Mouse (Mus musculus) layer of hippocampus, postnatal 25 days (tissue): ENCODE data around the gene Slc23a2. TPM values are rescaled to one million over a fixed set of nuclear protein-coding genes. Genes with fewer than 3 reads are reported as not detected.
A peak's percentile ranks its signal among the peaks of the same experiment; 100 is the strongest.

Experiments
- DNase-seq, 2 experiments: peaks; one replicate each; pipeline ENCODE4 v3.0.0; 2022; ENCODE audit warnings: mixed read lengths in 2 of 2, low spot score in 1 of 2; ENCODE audit errors: extremely low spot score in 1 of 2
- total RNA-seq, 2 experiments: library from RNA; stranded (reverse); gene quantifications; 2 replicates each; pipeline ENCODE4 v1.2.3; 2021

Slc23a2 gene
- 10 to 100 TPM; 90.9 to 94.0 TPM for total RNA-seq

DNA sequence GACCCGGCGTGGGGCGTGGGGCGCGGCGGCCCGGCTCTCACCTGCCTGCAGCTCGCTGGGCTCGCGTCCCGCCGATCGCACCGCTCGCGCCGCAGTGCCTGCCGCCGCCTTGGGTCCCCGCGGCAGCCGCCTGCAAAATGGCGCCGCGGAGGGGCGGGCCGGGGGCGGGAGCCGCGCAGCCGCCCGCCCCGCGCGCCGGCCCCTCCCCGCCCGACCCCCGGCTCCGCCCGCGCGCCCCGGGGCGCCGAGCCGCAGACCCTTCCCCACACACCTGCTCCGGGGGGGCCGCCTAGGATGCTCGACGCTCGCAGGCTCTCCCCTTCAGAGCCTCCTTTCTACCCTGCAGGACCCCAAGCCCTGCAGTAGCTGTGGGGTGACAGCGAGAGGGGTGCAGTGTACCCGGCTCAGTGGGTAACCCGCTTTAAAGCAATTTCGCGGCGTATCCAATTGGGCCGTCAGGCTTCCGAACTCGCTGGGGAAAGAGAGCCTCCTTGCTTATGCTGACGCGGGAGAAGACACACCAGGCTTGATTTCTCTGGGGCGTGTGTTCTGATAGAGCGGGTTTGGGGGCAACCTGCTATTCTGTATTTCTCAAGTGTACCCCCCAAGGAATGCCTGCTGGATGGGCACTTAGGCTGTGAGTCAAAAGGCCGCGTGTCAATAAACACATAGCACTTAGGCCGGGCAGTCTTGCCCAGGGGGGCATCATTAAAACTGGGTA, at the start of gene Slc23a2:
Slc23a2 (minus strand) TSS at position 138 of the 721 bp plus-strand sequence.
- peak; percentile 30 to 38 for DNase-seq

DNA sequence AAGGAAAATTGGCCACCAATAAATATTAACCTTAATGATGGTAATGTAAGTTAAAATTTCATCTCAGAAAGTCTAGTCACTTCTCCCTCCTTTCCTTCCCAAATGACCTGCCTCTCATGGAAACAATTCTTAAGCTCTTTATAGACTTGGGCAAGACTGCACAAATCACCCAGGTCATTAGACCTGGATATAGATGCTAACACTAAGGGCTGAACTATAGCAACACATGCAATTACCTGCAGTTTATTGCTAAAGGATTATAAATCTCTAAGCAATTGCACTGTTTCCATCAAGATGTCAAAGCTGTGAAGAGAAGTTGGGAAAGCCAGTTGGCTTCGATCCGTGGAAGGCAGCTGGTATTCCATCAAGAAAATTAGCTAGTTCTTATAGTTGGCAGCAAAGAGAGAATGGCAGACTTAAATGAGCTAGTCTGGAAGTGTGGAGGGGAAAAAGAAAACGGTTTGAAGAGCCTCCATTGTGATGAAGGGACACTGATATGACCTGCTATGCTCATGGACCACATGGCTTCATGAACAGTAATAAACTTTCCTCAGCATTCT, 45.8 kb upstream of the Slc23a2 start:
- no peak for DNase-seq

DNA sequence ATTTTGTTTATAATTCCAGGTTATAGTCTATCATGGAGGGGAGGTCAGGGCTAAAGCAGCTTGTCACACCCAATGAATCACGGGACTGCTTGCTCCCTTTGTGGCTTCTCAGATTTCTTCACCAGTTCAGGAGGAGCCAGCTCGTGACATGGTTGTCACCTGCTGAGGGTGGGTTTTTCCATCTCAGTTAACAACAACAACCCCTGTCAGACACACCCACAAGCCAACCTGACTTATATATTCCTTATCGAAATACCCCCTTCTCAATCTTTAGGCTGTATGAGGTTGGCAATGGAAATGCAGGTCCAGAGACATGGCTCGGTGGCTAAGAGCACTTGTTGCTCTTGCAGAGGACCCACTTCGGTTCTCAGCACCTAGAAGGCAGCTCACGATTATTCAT, 39.0 kb upstream of the Slc23a2 start:
- no peak for DNase-seq

DNA sequence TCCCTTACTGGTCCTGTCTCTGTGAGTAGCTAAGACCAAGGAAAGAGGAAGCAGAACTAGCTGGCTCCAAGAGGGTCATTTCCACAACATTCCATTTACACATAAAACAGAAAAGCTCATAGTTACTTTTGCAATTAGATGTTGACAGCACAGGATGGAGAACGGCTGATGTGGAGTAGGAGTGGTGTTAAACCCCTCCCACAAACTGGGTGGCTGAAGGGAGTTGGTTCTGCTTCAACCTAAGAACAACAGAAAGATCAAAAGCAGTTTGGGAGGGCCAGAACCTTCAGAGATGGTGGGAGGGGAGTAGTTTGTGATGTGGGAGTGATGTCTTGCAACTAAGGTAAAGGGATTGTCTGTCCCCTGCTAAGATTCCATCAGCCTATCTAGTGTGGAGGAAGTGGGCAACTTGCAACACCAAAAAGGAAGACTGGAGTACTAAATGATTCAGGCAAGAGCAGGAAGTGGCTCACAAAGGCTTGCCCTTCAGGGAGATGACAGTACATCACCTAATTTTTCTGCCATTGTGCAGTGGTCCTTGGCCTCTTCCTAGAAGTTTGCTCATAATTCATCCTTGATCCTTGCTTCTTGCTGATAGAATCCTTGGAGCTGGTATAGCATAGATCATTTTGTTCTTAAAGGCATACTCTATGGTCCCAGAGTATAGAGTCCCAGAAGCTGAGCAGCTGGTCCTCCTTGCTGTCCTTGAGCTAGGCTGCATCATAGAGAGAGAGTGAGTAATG, 35.7 kb upstream of the Slc23a2 start:
- DNase-seq: no peak

DNA sequence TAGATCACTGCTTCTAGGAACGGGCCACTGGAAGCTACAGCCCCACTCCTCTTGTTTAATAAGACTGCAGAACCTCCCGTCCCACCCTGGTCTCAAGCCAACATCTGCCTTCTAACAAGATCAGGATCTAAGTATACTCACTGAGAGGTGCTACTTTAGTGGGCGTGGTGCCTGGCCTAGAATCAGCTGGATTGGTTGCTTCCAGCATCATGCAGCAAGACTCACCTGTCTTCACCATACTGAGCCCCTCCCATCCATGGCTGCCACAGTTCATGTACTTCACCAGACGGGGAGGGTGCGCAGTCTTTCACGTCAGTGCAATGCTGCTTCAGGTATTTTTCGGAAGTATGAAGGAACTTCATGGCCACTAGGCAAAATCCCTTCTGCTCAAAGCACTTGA, 34.5 kb upstream of the Slc23a2 start:
- no peak for DNase-seq

DNA sequence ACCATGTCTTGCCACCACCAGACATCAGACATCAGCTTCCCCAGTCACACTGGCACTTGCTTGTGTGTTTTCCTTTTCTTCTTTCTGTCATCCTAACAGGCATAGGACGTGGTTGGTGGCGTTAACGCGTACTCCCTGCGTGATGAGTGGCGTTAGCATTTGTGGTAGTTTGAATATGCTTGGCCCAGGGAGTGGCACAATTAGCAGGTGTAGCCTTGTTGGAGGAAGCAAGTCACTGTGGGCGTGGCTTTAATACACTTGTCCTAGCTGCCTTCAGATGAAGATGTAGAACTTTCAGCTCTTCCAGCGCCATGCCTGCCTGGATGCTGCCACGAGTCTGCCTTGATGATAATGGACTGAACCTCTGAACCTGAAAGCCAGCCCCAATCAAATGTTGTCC, 32.5 kb upstream of the Slc23a2 start:
- DNase-seq: no peak

DNA sequence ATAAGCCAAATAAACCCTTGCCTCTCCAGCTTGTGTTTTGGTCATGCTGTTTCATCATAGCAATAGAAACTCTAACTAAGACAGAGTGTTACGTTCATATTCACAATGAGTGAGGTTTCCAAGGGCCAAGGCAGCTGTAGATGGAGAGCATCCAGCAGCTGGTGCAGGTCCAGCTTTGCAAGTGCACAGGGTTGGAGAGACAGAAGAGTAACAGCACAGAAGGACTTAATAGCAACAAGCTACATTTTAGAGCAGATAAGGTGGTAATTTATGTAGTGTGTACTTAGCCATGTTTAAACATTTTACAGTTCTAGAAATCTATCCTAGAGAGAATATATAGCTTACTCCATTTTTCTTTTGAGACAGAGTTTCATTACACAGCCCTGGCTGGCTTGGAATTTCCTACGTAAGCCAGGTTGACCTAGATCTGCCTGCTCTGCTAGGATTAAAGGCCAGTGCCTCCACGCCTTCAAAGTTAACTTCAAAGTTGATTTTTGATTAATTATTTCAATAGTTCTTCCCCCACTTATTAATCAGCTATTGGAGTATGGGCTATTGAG, 31.5 kb upstream of the Slc23a2 start:
- no peak for DNase-seq

DNA sequence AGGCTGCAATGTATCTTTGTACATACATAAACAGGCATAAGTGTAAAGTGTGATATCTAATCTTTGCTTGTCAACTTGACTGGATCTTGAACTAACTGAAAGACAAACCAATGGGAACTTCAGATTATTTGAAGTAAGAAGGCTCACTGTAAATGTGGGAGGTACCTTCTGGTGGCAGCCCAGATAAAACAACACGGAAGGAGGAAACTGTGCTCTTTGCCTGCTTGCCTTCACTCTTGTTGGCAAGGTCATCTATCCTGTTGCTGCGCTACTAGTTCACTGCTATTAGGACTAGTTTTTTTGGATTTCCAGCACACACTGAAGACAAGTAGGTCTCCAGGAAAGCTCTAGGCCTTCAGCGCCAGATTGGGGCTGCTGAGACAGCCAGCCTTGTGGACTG, 29.1 kb upstream of the Slc23a2 start:
- DNase-seq: no peak

DNA sequence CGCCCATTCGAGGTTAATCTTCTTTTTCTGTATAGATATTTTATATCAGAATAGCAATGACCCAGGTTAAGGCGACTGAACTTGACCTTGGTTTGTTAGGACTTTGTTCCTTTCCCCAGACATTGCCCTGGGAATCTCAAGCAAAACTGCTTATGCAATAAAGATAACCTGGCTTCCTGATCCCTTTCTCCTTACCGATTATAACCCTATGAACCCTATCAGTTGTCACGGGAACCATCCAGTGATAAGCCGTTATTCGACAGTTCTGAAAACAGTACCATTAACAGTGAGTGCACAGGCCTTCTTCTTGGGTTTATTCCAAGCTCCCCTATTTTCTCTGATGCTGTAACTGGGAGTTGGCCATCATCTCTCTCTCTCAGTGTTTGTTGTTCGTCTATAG, 27.0 kb upstream of the Slc23a2 start:
- DNase-seq: no peak

DNA sequence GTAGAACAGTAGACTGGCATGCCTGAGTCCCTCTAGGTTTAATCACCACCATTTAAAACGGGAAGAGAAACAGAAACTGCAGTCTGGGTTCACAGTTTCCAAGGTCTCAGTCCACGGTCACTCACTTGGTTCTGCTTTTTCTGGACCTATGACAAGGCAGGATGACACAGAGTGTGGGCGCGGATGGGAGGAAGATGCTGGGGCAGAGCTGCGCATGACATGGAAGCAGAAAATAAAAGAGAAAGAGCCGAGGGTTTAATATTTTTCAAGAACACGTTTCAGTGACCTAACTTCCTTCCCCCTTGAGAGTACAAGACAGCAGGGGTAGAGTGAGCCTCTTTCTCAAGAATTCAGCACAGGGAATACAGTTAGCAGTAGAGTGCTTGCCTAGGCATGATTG, 24.2 kb upstream of the Slc23a2 start:
- DNase-seq: no peak

DNA sequence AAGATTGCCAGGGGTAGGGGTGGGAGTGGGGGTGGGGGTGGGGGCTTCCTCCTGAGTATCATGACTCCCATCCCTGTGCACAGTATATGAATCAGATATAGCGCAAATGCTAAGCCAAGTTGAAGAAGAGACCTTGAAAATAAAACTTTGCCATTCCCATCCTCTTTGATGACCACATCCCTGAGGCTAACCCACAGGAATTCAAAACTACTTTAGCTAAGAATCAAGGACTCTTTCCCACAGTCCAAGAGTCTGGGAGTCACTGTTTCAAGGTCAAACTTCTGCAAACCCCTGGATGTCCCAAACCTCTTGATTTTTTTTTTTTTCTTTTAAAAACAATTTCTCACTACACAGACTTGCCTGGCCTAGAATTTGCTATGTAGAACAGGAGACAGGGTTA, 18.7 kb upstream of the Slc23a2 start:
- DNase-seq: no peak

DNA sequence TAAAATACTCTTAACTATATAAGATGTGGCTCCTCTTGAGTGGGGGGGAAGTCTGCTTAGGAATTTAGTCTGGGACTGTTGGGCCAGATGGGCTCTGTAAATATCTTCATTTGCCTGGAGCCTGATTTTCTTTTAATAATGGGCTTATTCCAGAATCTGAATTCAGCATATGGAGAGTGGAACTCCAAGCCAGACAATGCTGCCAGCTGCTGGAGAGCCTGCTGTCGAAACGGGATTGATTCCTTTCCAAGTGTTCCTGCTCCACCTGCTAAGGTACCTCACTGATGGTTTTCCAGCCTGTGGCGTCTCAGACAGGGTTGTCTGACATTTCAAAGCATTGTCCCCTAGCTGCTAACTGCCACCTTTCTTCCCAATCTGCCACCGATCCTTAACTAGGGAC, 12.6 kb upstream of the Slc23a2 start:
- peak in 1 of 2 experiments; percentile 40 for DNase-seq

DNA sequence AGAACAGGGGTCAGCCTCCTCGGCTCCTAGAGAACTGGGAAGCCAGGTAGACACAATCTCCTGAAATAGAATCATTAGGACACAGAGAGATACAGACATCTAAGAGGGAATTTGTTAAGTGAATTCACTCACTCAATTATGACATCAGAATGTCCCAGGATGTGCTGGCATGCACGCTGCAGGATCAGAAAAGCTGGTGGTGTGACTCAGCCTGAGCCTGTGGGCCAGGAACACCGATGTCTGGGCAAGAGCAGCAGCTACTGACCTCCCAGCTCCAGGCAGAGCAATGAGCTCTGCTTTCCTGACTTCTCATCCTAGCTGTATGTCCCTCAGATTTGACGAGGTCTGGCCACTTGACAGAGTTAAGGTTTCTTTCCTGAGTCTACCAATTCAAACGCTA, 7.8 kb upstream of the Slc23a2 start:
- DNase-seq: no peak

DNA sequence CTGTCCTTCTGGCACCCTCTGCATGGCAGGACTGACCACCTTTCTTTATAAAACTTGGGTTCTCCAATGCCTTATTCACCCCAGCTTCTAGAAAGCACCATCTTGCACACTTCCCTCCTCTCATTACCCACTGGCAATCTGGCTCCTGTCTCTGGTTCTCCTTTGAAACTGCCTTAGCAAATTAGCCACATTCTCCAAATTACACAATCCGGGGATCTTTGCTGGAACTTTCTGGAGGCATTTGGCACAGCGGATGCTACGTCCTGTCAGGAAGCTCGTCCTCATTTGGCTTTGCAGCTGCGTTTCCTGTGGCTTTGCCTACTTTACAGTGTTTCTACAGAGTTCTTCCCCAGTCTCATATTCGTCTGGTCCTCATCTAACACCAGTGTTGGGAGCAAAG, 6.7 kb upstream of the Slc23a2 start:
- DNase-seq: no peak

DNA sequence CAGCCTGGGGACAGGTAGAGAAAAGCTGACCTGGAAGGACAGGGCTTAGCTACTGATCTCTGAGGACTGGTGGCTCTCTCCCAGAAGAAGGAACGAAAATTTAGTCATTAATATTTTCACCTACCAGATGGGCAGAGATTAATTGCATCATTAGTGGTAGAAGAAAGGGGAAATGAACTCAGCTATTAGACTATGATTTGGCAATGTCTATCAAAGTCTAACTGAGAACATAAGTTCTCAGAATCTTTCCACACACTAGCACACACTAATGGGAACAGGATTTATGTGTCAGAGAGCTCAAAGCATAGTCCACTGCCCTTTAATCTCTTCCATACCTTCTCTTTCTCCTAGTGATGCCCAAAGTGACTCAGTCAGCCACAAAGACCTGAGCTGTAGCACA, 6.0 kb upstream of the Slc23a2 start:
- no peak for DNase-seq

DNA sequence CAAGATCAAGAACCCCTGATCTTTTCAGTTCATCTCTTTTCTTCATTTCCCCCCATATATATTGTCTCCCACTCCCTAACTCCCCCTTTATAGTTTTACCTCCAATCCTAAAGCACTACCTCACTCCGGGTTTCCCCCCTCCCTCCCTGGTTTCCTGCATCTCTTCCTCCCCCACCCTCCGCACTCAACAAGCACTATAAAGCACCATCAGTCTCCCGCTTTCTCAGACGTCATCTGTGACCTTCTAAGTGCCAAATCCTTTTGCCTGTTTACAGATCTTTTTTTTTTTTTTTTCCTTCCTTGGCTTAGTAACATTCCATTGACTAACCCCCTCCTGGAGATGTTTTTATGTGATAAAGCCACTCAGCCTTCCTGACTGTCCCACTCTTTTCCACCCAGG, 1.6 kb upstream of the Slc23a2 start:
- DNase-seq: no peak

DNA sequence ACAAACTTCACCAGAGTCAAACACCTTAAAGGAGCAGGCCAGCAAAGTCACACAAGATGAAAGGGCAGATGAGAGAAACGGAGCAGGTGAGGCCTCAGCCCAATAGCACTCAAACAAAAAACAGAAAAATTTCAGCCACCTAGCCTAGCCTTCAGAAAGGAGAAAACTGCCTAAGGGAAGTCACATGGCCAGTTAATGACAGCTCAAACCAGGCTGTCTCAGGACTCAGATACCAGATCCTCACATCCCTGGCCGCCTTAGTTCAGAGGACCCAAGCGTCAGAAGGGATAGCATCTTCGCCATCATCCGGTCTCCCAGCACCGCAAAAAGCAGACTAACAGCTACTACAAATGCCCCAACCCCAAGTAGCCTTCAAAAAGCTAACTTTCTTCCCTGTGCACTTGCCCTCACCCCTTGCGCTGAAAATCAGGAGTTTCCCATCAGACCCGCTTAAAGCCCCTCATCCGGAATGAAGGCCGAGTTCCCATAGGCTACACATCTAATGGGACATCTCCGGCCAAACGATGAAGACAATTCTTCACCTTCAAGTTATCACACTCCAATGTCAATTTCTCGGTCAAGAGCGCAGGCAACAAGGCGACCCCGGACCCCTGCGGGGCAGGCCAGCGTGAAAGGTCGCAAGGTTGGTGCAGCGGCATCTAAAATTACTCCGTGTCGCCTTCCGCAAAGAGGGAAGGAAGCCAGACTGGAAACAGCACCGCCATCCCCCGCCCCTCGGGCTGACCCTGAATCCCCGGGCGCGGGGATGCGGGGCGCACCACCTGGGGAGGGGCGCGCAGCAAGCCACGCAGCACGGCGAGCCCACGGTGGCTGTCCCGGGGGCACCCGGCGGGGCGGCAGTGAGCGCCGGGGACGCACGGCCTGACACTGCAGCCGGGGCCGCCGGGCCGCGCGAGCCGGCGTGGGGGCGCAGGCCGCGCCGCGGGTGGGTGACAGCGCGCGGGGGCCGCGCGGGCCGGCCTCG, 673 bp downstream of the Slc23a2 start:
- no peak for DNase-seq

DNA sequence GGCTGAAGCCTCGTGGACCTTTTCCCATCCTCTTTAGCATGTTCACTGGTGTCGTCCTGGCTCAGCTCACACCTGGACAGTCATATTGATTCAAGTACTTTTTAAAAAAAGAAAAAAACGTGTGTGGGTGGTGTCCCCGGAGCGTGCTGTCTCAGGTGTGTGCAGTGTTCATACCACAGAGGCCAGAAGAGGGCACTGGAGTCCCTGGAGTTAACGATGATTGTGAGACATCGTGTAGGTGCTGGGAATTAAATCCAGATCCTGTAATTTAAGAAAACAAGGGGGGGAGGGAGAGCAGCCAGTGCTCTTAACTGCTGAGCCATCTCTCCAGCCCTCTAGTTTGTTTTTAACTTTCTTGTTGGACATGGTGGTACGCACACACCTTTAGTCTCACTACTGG, 2.3 kb downstream of the Slc23a2 start:
- DNase-seq: no peak

DNA sequence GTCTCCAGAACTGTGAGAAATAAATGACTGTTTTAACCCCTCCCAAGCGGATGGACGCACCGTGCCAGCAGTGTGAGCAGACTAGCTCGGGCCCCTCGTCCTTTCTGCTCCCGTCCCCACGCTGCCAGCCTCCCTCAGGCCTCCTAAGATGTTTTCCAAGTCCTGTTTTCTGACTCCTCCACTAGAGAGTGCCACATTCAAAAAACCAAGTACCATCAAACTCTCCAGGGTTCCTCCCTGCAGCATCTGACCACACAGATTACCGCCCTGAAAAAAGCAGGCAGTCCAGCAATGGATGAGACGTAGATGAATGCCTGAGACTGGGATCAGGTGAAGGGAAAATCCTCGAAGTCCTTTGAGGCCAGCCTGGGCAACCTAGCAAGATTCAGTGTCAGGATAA, 4.4 kb downstream of the Slc23a2 start:
- DNase-seq: no peak

DNA sequence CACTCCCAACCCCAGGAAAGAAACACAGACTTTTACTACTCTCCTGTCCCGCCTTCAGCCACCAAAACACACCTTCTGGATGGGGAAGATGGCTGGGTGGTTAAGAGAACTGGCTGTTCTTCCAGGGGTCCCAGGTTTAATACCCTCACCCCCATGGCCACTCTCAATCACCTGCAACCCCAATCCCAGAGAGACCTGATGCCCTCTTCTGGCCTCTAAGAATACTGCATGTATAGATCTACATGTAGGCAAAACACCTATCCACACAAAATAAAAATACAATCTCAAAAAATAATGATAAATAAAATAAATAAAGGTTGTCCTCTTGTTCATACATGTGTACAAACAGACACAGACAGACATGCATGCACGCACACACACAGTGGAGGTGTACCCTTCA, 5.8 kb downstream of the Slc23a2 start:
- no peak for DNase-seq
